Mouse (Mus musculus): ENCODE data around the gene She. TPM values are rescaled to one million over a fixed set of nuclear protein-coding genes. Genes with fewer than 3 reads are reported as not detected.

She gene
- polyA plus RNA-seq, 1 experiment from 2014 or later: 2.9 TPM

GRCm38 (mm10) chr3:89800774-89801506, 30.2 kb upstream of the She start:
- H3K9me3 ChIP-seq (replicated peaks): no peaks in the 10 kb centered on the region
- no peak overlapping the region for H3K9ac ChIP-seq
- H3K4me2 ChIP-seq: no peak overlapping the region
- no peaks in the 10 kb centered on the region for H3K36me3 ChIP-seq
- no peak overlapping the region for H3K27ac ChIP-seq
- WGBS (ENCODE audit: insufficient replicate concordance): 57% methylated on average over 5 of the region's 5 CpGs
- H3K4me1 ChIP-seq: peaks cover 4% of the 10 kb centered on the region; the same call in 1 of the 2 replicates
- ATAC-seq: no peak
- 0 out of 2 replicates have a peak, but pooled peaks cover 3% of the 10 kb centered on the region for H3K27me3 ChIP-seq (replicated peaks)
- H3K4me3 ChIP-seq: no peak overlapping the region

GRCm38 (mm10) chr3:89801507-89801847, 29.7 kb upstream of the She start:
- 11% methylated on average over 3 of the region's 3 CpGs for WGBS (ENCODE audit: insufficient replicate concordance)
- Histone ChIP-seq H3K9me3 (replicated peaks) (no peaks in the 10 kb centered on the region), H3K4me1 (peaks cover 4% of the 10 kb centered on the region; the same call in 1 of the 2 replicates), H3K27me3 (replicated peaks) (0 out of 2 replicates have a peak, but pooled peaks cover under 1% of the 10 kb centered on the region), H3K27ac (no peak overlapping the region), H3K4me2 (no peak overlapping the region), H3K9ac (no peak overlapping the region), H3K4me3 (no peak overlapping the region), H3K36me3 (no peaks in the 10 kb centered on the region)
- ATAC-seq: no peak

GRCm38 (mm10) chr3:89802876-89803275, 28.3 kb upstream of the She start:
- Histone ChIP-seq H3K36me3 (no peaks in the 10 kb centered on the region), H3K9ac (no peak overlapping the region), H3K4me3 (no peak overlapping the region), H3K4me1 (peaks cover 15% of the 10 kb centered on the region), H3K9me3 (replicated peaks) (no peaks in the 10 kb centered on the region), H3K27ac (no peak overlapping the region), H3K4me2 (no peak overlapping the region), H3K27me3 (replicated peaks) (no peaks in the 10 kb centered on the region)
- no peak for ATAC-seq
- 64% methylated on average over 15 of the region's 15 CpGs for WGBS (ENCODE audit: insufficient replicate concordance)

GRCm38 (mm10) chr3:89805179-89805578, 26.0 kb upstream of the She start:
- Histone ChIP-seq H3K4me1 (peaks cover 29% of the 10 kb centered on the region), H3K9me3 (replicated peaks) (no peaks in the 10 kb centered on the region), H3K4me3 (no peak overlapping the region), H3K27me3 (replicated peaks) (no peaks in the 10 kb centered on the region), H3K27ac (no peak overlapping the region), H3K4me2 (no peak overlapping the region), H3K9ac (no peak overlapping the region), H3K36me3 (no peaks in the 10 kb centered on the region)
- ATAC-seq: no peak
- 59% methylated on average over 4 of the region's 4 CpGs for WGBS (ENCODE audit: insufficient replicate concordance)

- 82% methylated on average over 2 of the region's 2 CpGs for WGBS (ENCODE audit: insufficient replicate concordance)
- no peak for ATAC-seq
- no peak overlapping the region for H3K27ac ChIP-seq
- H3K9me3 ChIP-seq (replicated peaks): no peaks in the 10 kb centered on the region
- peaks cover 29% of the 10 kb centered on the region for H3K4me1 ChIP-seq
- H3K4me3 ChIP-seq: no peak overlapping the region
- no peak overlapping the region for H3K9ac ChIP-seq
- no peaks in the 10 kb centered on the region for H3K36me3 ChIP-seq
- H3K27me3 ChIP-seq (replicated peaks): no peaks in the 10 kb centered on the region
- no peak overlapping the region for H3K4me2 ChIP-seq
Measured at GRCm38 (mm10) chr3:89806751-89807150, 24.4 kb upstream of the She start.

- Histone ChIP-seq H3K9me3 (replicated peaks) (no peaks in the 10 kb centered on the region), H3K27ac (peak overlapping the region; percentile 38; the same call in 1 of the 2 replicates), H3K4me2 (no peak overlapping the region), H3K27me3 (replicated peaks) (peaks cover 2% of the 10 kb centered on the region; the same call in 1 of the 2 replicates), H3K36me3 (no peaks in the 10 kb centered on the region), H3K4me1 (peaks cover 29% of the 10 kb centered on the region), H3K4me3 (no peak overlapping the region), H3K9ac (no peak overlapping the region)
- ATAC-seq: no peak
- 87% methylated on average over 3 of the region's 3 CpGs for WGBS (ENCODE audit: insufficient replicate concordance)
Measured at GRCm38 (mm10) chr3:89807171-89807570, 24.0 kb upstream of the She start.

- Histone ChIP-seq H3K4me1 (peaks cover 29% of the 10 kb centered on the region), H3K9me3 (replicated peaks) (no peaks in the 10 kb centered on the region), H3K27me3 (replicated peaks) (peaks cover 9% of the 10 kb centered on the region; the same call in 1 of the 2 replicates), H3K4me3 (peak overlapping the region; percentile 26), H3K4me2 (peak overlapping the region; percentile 67), H3K9ac (peak overlapping the region; percentile 49; the same call in 1 of the 2 replicates), H3K27ac (peak overlapping the region; percentile 96), H3K36me3 (no peaks in the 10 kb centered on the region)
- WGBS (ENCODE audit: insufficient replicate concordance): 49% methylated on average over 5 of the region's 5 CpGs
- peak; percentile 89 for ATAC-seq
Measured at GRCm38 (mm10) chr3:89807881-89808280, 23.3 kb upstream of the She start.

- 28% methylated on average over 9 of the region's 9 CpGs for WGBS (ENCODE audit: insufficient replicate concordance)
- Histone ChIP-seq H3K4me1 (peaks cover 29% of the 10 kb centered on the region), H3K9me3 (replicated peaks) (no peaks in the 10 kb centered on the region), H3K36me3 (no peaks in the 10 kb centered on the region), H3K4me3 (peak overlapping the region; percentile 26), H3K27me3 (replicated peaks) (peaks cover 9% of the 10 kb centered on the region; the same call in 1 of the 2 replicates), H3K9ac (peak overlapping the region; percentile 49), H3K27ac (peak overlapping the region; percentile 96), H3K4me2 (peak overlapping the region; percentile 67)
- peak; percentile 94 for ATAC-seq
Measured at GRCm38 (mm10) chr3:89808638-89809037, 22.5 kb upstream of the She start.

GRCm38 (mm10) chr3:89810841-89811240, 20.3 kb upstream of the She start:
- H3K36me3 ChIP-seq: no peaks in the 10 kb centered on the region
- H3K4me3 ChIP-seq: no peak overlapping the region
- no peak overlapping the region for H3K9ac ChIP-seq
- peaks cover 29% of the 10 kb centered on the region for H3K4me1 ChIP-seq
- ATAC-seq: no peak
- H3K9me3 ChIP-seq (replicated peaks): no peaks in the 10 kb centered on the region
- H3K4me2 ChIP-seq: no peak overlapping the region
- no peak overlapping the region for H3K27ac ChIP-seq
- H3K27me3 ChIP-seq (replicated peaks): peaks cover 24% of the 10 kb centered on the region

- no peak overlapping the region for H3K27ac ChIP-seq
- H3K4me1 ChIP-seq: peaks cover 25% of the 10 kb centered on the region
- no peak overlapping the region for H3K9ac ChIP-seq
- no peak overlapping the region for H3K4me3 ChIP-seq
- H3K4me2 ChIP-seq: no peak overlapping the region
- H3K36me3 ChIP-seq: no peaks in the 10 kb centered on the region
- peaks cover 33% of the 10 kb centered on the region for H3K27me3 ChIP-seq (replicated peaks)
- 55% methylated on average over 3 of the region's 3 CpGs for WGBS (ENCODE audit: insufficient replicate concordance)
- no peak for ATAC-seq
- no peaks in the 10 kb centered on the region for H3K9me3 ChIP-seq (replicated peaks)
Measured at GRCm38 (mm10) chr3:89812166-89812565, 19.0 kb upstream of the She start.

GRCm38 (mm10) chr3:89814051-89814450, 17.1 kb upstream of the She start:
- H3K27me3 ChIP-seq (replicated peaks): peaks cover 33% of the 10 kb centered on the region
- ATAC-seq: no peak
- no peak overlapping the region for H3K4me2 ChIP-seq
- H3K9ac ChIP-seq: no peak overlapping the region
- no peak overlapping the region for H3K27ac ChIP-seq
- WGBS (ENCODE audit: insufficient replicate concordance): 66% methylated on average over 7 of the region's 7 CpGs
- no peaks in the 10 kb centered on the region for H3K9me3 ChIP-seq (replicated peaks)
- no peak overlapping the region for H3K4me3 ChIP-seq
- peaks cover 10% of the 10 kb centered on the region for H3K4me1 ChIP-seq
- no peaks in the 10 kb centered on the region for H3K36me3 ChIP-seq

- Histone ChIP-seq H3K27me3 (replicated peaks) (peaks cover 32% of the 10 kb centered on the region), H3K27ac (no peak overlapping the region), H3K9ac (no peak overlapping the region), H3K9me3 (replicated peaks) (no peaks in the 10 kb centered on the region), H3K4me1 (peaks cover 33% of the 10 kb centered on the region), H3K36me3 (no peaks in the 10 kb centered on the region), H3K4me2 (no peak overlapping the region), H3K4me3 (no peak overlapping the region)
- no peak for ATAC-seq
- 36% methylated on average over 4 of the region's 4 CpGs for whole genome bisulfite sequencing (ENCODE audit: insufficient replicate concordance)
Measured at GRCm38 (mm10) chr3:89817056-89817455, 14.1 kb upstream of the She start.

GRCm38 (mm10) chr3:89818605-89819004, 12.6 kb upstream of the She start:
- 54% methylated on average over 3 of the region's 3 CpGs for WGBS (ENCODE audit: insufficient replicate concordance)
- Histone ChIP-seq H3K27ac (no peak overlapping the region), H3K4me3 (no peak overlapping the region), H3K27me3 (replicated peaks) (peaks cover 24% of the 10 kb centered on the region), H3K4me1 (peaks cover 35% of the 10 kb centered on the region), H3K36me3 (no peaks in the 10 kb centered on the region), H3K9ac (no peak overlapping the region), H3K4me2 (no peak overlapping the region), H3K9me3 (replicated peaks) (no peaks in the 10 kb centered on the region)
- ATAC-seq: no peak

All from liver, embryonic 12.5 days (tissue).